Mouse (Mus musculus): ENCODE results near the gene Lrrc56. TPM values are rescaled to one million over a fixed set of nuclear protein-coding genes. Genes with fewer than 3 reads are reported as not detected.

Gene Lrrc56
- polyA plus RNA-seq, 1 experiment from 2014 or later: 6.5 TPM

GRCm38 (mm10) chr7:141167901-141168517 is 25.9 kb upstream of the Lrrc56 start:
- peak overlapping the region; percentile 80 for H3K27ac ChIP-seq (ENCODE audit: low read length)
- no peaks in the 10 kb centered on the region for H3K9me3 ChIP-seq (ENCODE audit: control insufficient read depth, low read length)

GRCm38 (mm10) chr7:141168518-141168953 is 25.4 kb upstream of the Lrrc56 start:
- peak overlapping the region; percentile 80 for H3K27ac ChIP-seq (ENCODE audit: low read length)
- ATAC-seq: peak; percentile 64
- H3K4me1 ChIP-seq (ENCODE audit: control insufficient read depth, insufficient read depth, low read length): peaks cover 36% of the 10 kb centered on the region
- H3K27me3 ChIP-seq (replicated peaks; ENCODE audit: control insufficient read depth, insufficient read depth, low read length): no peaks in the 10 kb centered on the region
- H3K9me3 ChIP-seq (ENCODE audit: control insufficient read depth, low read length): no peaks in the 10 kb centered on the region
- 1% methylated on average over 22 of the region's 22 CpGs for WGBS
- peak overlapping the region; percentile 81 for H3K9ac ChIP-seq (ENCODE audit: low read depth, low read length)
- peak overlapping the region; percentile 61 for H3K4me3 ChIP-seq (ENCODE audit: low read length)
- peak overlapping the region; percentile 72 for H3K4me2 ChIP-seq (ENCODE audit: low read depth, low read length)
- H3K36me3 ChIP-seq (ENCODE audit: control insufficient read depth, insufficient read depth, low read length): peaks cover 5% of the 10 kb centered on the region; the same call in 1 of the 2 replicates

More at GRCm38 (mm10) chr7:141167901-141168517, 25.9 kb upstream of the Lrrc56 start:
- ATAC-seq: peak; percentile 10
- Histone ChIP-seq H3K36me3 (ENCODE audit: control insufficient read depth, insufficient read depth, low read length) (peaks cover 10% of the 10 kb centered on the region), H3K27me3 (replicated peaks; ENCODE audit: control insufficient read depth, insufficient read depth, low read length) (no peaks in the 10 kb centered on the region), H3K4me2 (ENCODE audit: low read depth, low read length) (peak overlapping the region; percentile 72), H3K4me3 (ENCODE audit: low read length) (peak overlapping the region; percentile 61), H3K4me1 (ENCODE audit: control insufficient read depth, insufficient read depth, low read length) (peaks cover 30% of the 10 kb centered on the region), H3K9ac (ENCODE audit: low read depth, low read length) (peak overlapping the region; percentile 81)
- 9% methylated on average over 7 of the region's 7 CpGs for WGBS

GRCm38 (mm10) chr7:141169300-141169699 is 24.7 kb upstream of the Lrrc56 start:
- Histone ChIP-seq H3K27ac (ENCODE audit: low read length) (no peak overlapping the region), H3K27me3 (replicated peaks; ENCODE audit: control insufficient read depth, insufficient read depth, low read length) (no peaks in the 10 kb centered on the region), H3K4me2 (ENCODE audit: low read depth, low read length) (peak overlapping the region; percentile 72; the same call in 1 of the 2 replicates), H3K36me3 (ENCODE audit: control insufficient read depth, insufficient read depth, low read length) (no peaks in the 10 kb centered on the region), H3K4me1 (ENCODE audit: control insufficient read depth, insufficient read depth, low read length) (peaks cover 37% of the 10 kb centered on the region), H3K4me3 (ENCODE audit: low read length) (no peak overlapping the region), H3K9ac (ENCODE audit: low read depth, low read length) (peak overlapping the region; percentile 26; the same call in 1 of the 2 replicates), H3K9me3 (ENCODE audit: control insufficient read depth, low read length) (no peaks in the 10 kb centered on the region)
- ATAC-seq: no peak
- 32% methylated on average over 1 of the region's 1 CpGs for WGBS

GRCm38 (mm10) chr7:141169866-141170265 is 24.1 kb upstream of the Lrrc56 start:
- Histone ChIP-seq H3K27me3 (replicated peaks; ENCODE audit: control insufficient read depth, insufficient read depth, low read length) (no peaks in the 10 kb centered on the region), H3K9me3 (ENCODE audit: control insufficient read depth, low read length) (no peaks in the 10 kb centered on the region), H3K36me3 (ENCODE audit: control insufficient read depth, insufficient read depth, low read length) (no peaks in the 10 kb centered on the region), H3K4me2 (ENCODE audit: low read depth, low read length) (no peak overlapping the region), H3K9ac (ENCODE audit: low read depth, low read length) (no peak overlapping the region), H3K4me3 (ENCODE audit: low read length) (no peak overlapping the region), H3K27ac (ENCODE audit: low read length) (no peak overlapping the region), H3K4me1 (ENCODE audit: control insufficient read depth, insufficient read depth, low read length) (peaks cover 32% of the 10 kb centered on the region)
- ATAC-seq: no peak

GRCm38 (mm10) chr7:141172116-141173006 is 21.6 kb upstream of the Lrrc56 start, which contains the start of gene Rnh1:
TSS of gene Rnh1 (minus strand) at chr7:141172857.
- ATAC-seq: peak; percentile 94
- H3K9ac ChIP-seq (ENCODE audit: low read depth, low read length): peak within 1 kb of the TSS; percentile 83
- no peaks in the 10 kb centered on the region for H3K36me3 ChIP-seq (ENCODE audit: control insufficient read depth, insufficient read depth, low read length)
- peaks cover 29% of the 10 kb centered on the region for H3K4me1 ChIP-seq (ENCODE audit: control insufficient read depth, insufficient read depth, low read length)
- H3K4me3 ChIP-seq (ENCODE audit: low read length): peak within 1 kb of the TSS; percentile 67
- H3K27me3 ChIP-seq (replicated peaks; ENCODE audit: control insufficient read depth, insufficient read depth, low read length): no peaks in the 10 kb centered on the region
- H3K9me3 ChIP-seq (ENCODE audit: control insufficient read depth, low read length): no peaks in the 10 kb centered on the region
- H3K27ac ChIP-seq (ENCODE audit: low read length): peak within 1 kb of the TSS; percentile 92
- 3% methylated on average over 55 of the region's 55 CpGs for WGBS
- peak within 1 kb of the TSS; percentile 78 for H3K4me2 ChIP-seq (ENCODE audit: low read depth, low read length)

GRCm38 (mm10) chr7:141173323-141173850 is 20.6 kb upstream of the Lrrc56 start:
- peak overlapping the region; percentile 78 for H3K4me2 ChIP-seq (ENCODE audit: low read depth, low read length)
- no peaks in the 10 kb centered on the region for H3K27me3 ChIP-seq (replicated peaks; ENCODE audit: control insufficient read depth, insufficient read depth, low read length)
- no peak for ATAC-seq
- peak overlapping the region; percentile 67 for H3K4me3 ChIP-seq (ENCODE audit: low read length)
- peak overlapping the region; percentile 83 for H3K9ac ChIP-seq (ENCODE audit: low read depth, low read length)
- 72% methylated on average over 5 of the region's 5 CpGs for WGBS
- peaks cover 20% of the 10 kb centered on the region for H3K4me1 ChIP-seq (ENCODE audit: control insufficient read depth, insufficient read depth, low read length)
- peak overlapping the region; percentile 92; the same call in 1 of the 2 replicates for H3K27ac ChIP-seq (ENCODE audit: low read length)
- H3K36me3 ChIP-seq (ENCODE audit: control insufficient read depth, insufficient read depth, low read length): no peaks in the 10 kb centered on the region
- H3K9me3 ChIP-seq (ENCODE audit: control insufficient read depth, low read length): no peaks in the 10 kb centered on the region

GRCm38 (mm10) chr7:141175068-141175467 is 18.9 kb upstream of the Lrrc56 start:
- Histone ChIP-seq H3K27ac (ENCODE audit: low read length) (no peak overlapping the region), H3K4me1 (ENCODE audit: control insufficient read depth, insufficient read depth, low read length) (peaks cover 16% of the 10 kb centered on the region), H3K9ac (ENCODE audit: low read depth, low read length) (no peak overlapping the region), H3K4me3 (ENCODE audit: low read length) (no peak overlapping the region), H3K9me3 (ENCODE audit: control insufficient read depth, low read length) (no peaks in the 10 kb centered on the region), H3K36me3 (ENCODE audit: control insufficient read depth, insufficient read depth, low read length) (no peaks in the 10 kb centered on the region), H3K27me3 (replicated peaks; ENCODE audit: control insufficient read depth, insufficient read depth, low read length) (no peaks in the 10 kb centered on the region), H3K4me2 (ENCODE audit: low read depth, low read length) (no peak overlapping the region)
- ATAC-seq: no peak
- WGBS: 87% methylated on average over 4 of the region's 4 CpGs

- H3K27ac ChIP-seq (ENCODE audit: low read length): no peak overlapping the region
- ATAC-seq: no peak
- WGBS: 3% methylated on average over 8 of the region's 8 CpGs
- no peak overlapping the region for H3K4me2 ChIP-seq (ENCODE audit: low read depth, low read length)
- no peaks in the 10 kb centered on the region for H3K36me3 ChIP-seq (ENCODE audit: control insufficient read depth, insufficient read depth, low read length)
- H3K4me3 ChIP-seq (ENCODE audit: low read length): no peak overlapping the region
- H3K27me3 ChIP-seq (replicated peaks; ENCODE audit: control insufficient read depth, insufficient read depth, low read length): no peaks in the 10 kb centered on the region
- no peak overlapping the region for H3K9ac ChIP-seq (ENCODE audit: low read depth, low read length)
- H3K9me3 ChIP-seq (ENCODE audit: control insufficient read depth, low read length): no peaks in the 10 kb centered on the region
- peaks cover 11% of the 10 kb centered on the region for H3K4me1 ChIP-seq (ENCODE audit: control insufficient read depth, insufficient read depth, low read length)
Measured at GRCm38 (mm10) chr7:141176173-141176572, 17.8 kb upstream of the Lrrc56 start.

GRCm38 (mm10) chr7:141188194-141188593 is 5.8 kb upstream of the Lrrc56 start:
- Histone ChIP-seq H3K4me1 (ENCODE audit: control insufficient read depth, insufficient read depth, low read length) (peaks cover 9% of the 10 kb centered on the region), H3K27me3 (replicated peaks; ENCODE audit: control insufficient read depth, insufficient read depth, low read length) (no peaks in the 10 kb centered on the region), H3K4me3 (ENCODE audit: low read length) (no peak overlapping the region), H3K9me3 (ENCODE audit: control insufficient read depth, low read length) (no peaks in the 10 kb centered on the region), H3K9ac (ENCODE audit: low read depth, low read length) (no peak overlapping the region), H3K4me2 (ENCODE audit: low read depth, low read length) (no peak overlapping the region), H3K27ac (ENCODE audit: low read length) (no peak overlapping the region), H3K36me3 (ENCODE audit: control insufficient read depth, insufficient read depth, low read length) (peaks cover 18% of the 10 kb centered on the region)
- ATAC-seq: no peak
- WGBS: 68% methylated on average over 3 of the region's 3 CpGs
